Comparison of ENCODE assay signal across 8 mouse cellular contexts in genomic region chr16:48750145-48750827, GRCm38 (mm10). TPM values are rescaled to one million over a fixed set of nuclear protein-coding genes. Genes with fewer than 3 reads are reported as not detected.
DNase-seq lines count a peak whose midpoint lies in the region; ATAC-seq and TF ChIP-seq lines count a peak whose summit lies in the region.

No protein-coding gene starts in this region.

- no peaks in the 10 kb centered on the region for H3K36me3 ChIP-seq in kidney, embryonic 14.5 days (ENCODE audit: control insufficient read depth, insufficient read depth, low read length)
- no peaks in the 10 kb centered on the region for H3K36me3 ChIP-seq in forebrain, postnatal 0 days (ENCODE audit: insufficient read depth)
- no peaks in the 10 kb centered on the region for H3K36me3 ChIP-seq in midbrain, embryonic 14.5 days (ENCODE audit: control insufficient read depth, insufficient read depth, low read length)

- DNase-seq in kidney, adult 18-20 months: no peak
- DNase-seq in ZHBTc4 (ENCODE audit: low read depth, low spot score): peak; percentile 37
- DNase-seq in forebrain, postnatal 0 days: peak; percentile 43
- DNase-seq in midbrain, embryonic 14.5 days: peak; percentile 31
- DNase-seq in urinary bladder, postnatal 10 days (ENCODE audit: low spot score): no peak
- DNase-seq in kidney, adult 8-10 months: no peak

- no peak overlapping the region for H3K9ac ChIP-seq in kidney, embryonic 14.5 days (ENCODE audit: low read depth, low read length)
- H3K9ac ChIP-seq in forebrain, postnatal 0 days: no peak overlapping the region
- no peak overlapping the region for H3K9ac ChIP-seq in midbrain, embryonic 14.5 days (replicated peaks; ENCODE audit: low read length)

- no peak for TF ChIP-seq CTCF in forebrain, postnatal 0 days (IDR thresholded peaks at IDR 0.05; ENCODE audit: low read depth)

- no peak for ATAC-seq in kidney, embryonic 14.5 days (ENCODE audit: low FRiP score, low TSS enrichment)
- ATAC-seq in forebrain, postnatal 0 days: peak; percentile 64
- ATAC-seq in midbrain, embryonic 14.5 days (ENCODE audit: low FRiP score, low TSS enrichment): no peak
- ATAC-seq in granulocyte monocyte progenitor cell, adult 5-6 weeks (replicated peaks; ENCODE audit: poor library complexity, severe bottlenecking): no peak

- H3K4me1 ChIP-seq in kidney, embryonic 14.5 days (ENCODE audit: control insufficient read depth, insufficient read depth, low read length): no peaks in the 10 kb centered on the region
- H3K4me1 ChIP-seq in forebrain, postnatal 0 days (ENCODE audit: insufficient read depth): peaks cover 4% of the 10 kb centered on the region; the same call in 1 of the 2 replicates
- no peaks in the 10 kb centered on the region for H3K4me1 ChIP-seq in midbrain, embryonic 14.5 days (ENCODE audit: control insufficient read depth, insufficient read depth, low read length)

- H3K4me3 ChIP-seq in kidney, embryonic 14.5 days (ENCODE audit: low read length): peak overlapping the region; percentile 17; the same call in 1 of the 2 replicates
- H3K4me3 ChIP-seq in forebrain, postnatal 0 days (ENCODE audit: low read depth, low read length): peak overlapping the region; percentile 20
- H3K4me3 ChIP-seq in midbrain, embryonic 14.5 days (replicated peaks; ENCODE audit: low read depth, low read length): 0 out of 2 replicates have a peak overlapping the region, but pooled peaks have one; percentile 8

- no peaks in the 10 kb centered on the region for H3K27me3 ChIP-seq in kidney, embryonic 14.5 days (ENCODE audit: control insufficient read depth, insufficient read depth, low read length)
- no peaks in the 10 kb centered on the region for H3K27me3 ChIP-seq in forebrain, postnatal 0 days (ENCODE audit: insufficient read depth, low read length)
- no peaks in the 10 kb centered on the region for H3K27me3 ChIP-seq in midbrain, embryonic 14.5 days (ENCODE audit: control insufficient read depth, insufficient read depth, low read length)

- H3K4me2 ChIP-seq in kidney, embryonic 14.5 days (replicated peaks; ENCODE audit: low read depth, low read length): peak overlapping the region; percentile 45
- H3K4me2 ChIP-seq in forebrain, postnatal 0 days (ENCODE audit: low read depth): peak overlapping the region; percentile 42
- peak overlapping the region; percentile 45 for H3K4me2 ChIP-seq in midbrain, embryonic 14.5 days (ENCODE audit: low read length)

- H3K9me3 ChIP-seq in kidney, embryonic 14.5 days (ENCODE audit: control insufficient read depth, low read length): no peaks in the 10 kb centered on the region
- H3K9me3 ChIP-seq in forebrain, postnatal 0 days (ENCODE audit: low read length): no peaks in the 10 kb centered on the region
- no peaks in the 10 kb centered on the region for H3K9me3 ChIP-seq in midbrain, embryonic 14.5 days (ENCODE audit: control insufficient read depth, low read length)

- 11% methylated on average over 26 of the region's 26 CpGs for WGBS in kidney, embryonic 14.5 days
- 20% methylated on average over 26 of the region's 26 CpGs for WGBS in forebrain, postnatal 0 days
- whole genome bisulfite sequencing in midbrain, embryonic 14.5 days: 16% methylated on average over 26 of the region's 26 CpGs

- no peak overlapping the region for H3K27ac ChIP-seq in kidney, embryonic 14.5 days (ENCODE audit: low read depth, low read length)
- no peak overlapping the region for H3K27ac ChIP-seq in forebrain, postnatal 0 days (ENCODE audit: low read depth, low read length)
- no peak overlapping the region for H3K27ac ChIP-seq in midbrain, embryonic 14.5 days (replicated peaks; ENCODE audit: low read depth, low read length)

RNA-seq across cellular contexts. Expression of gene Trat1, which starts 21.5 kb away (rescaled TPM):
- not detected in 2 replicates for polyA plus RNA-seq in kidney, embryonic 14.5 days (2014; fragmentation: Nextera tagmentation; extraction: Ambion mirVana)
- 0.05 and 0.15 TPM in 2 replicates for total RNA-seq in forebrain, postnatal 0 days (2014; rRNA removed)
- polyA plus RNA-seq in forebrain, postnatal 0 days (2015; fragmentation: Nextera tagmentation; extraction: Ambion mirVana): not detected in 2 replicates
- not detected in 2 replicates for polyA plus RNA-seq in midbrain, embryonic 14.5 days (2014; fragmentation: Nextera tagmentation; extraction: Ambion mirVana)
- total RNA-seq in granulocyte monocyte progenitor cell, adult 5-6 weeks (2014; fragmentation: Nextera tagmentation): not detected in 2 replicates
- 0.31 TPM in 1 of 2 replicates, not detected in the other for total RNA-seq in granulocyte monocyte progenitor cell, adult 5-6 weeks (2017)

Comparison
In these comparisons a context has a peak if more than half of its experiments do, and no peak if none do; other contexts are left out.
1. DNase-seq: peak in ZHBTc4 (single experiment), forebrain, postnatal 0 days (single experiment) and midbrain, embryonic 14.5 days (single experiment); none in kidney, adult 18-20 months (single experiment), urinary bladder, postnatal 10 days (single experiment) and kidney, adult 8-10 months (0 of 2).
2. Peak in every context shown above with its lines, with median percentiles within 50 percentile points of each other: H3K4me2 ChIP-seq and H3K4me3 ChIP-seq.